Mouse (Mus musculus) MEL (cell line): ENCODE results near the gene Ippk. TPM values are rescaled to one million over a fixed set of nuclear protein-coding genes. Genes with fewer than 3 reads are reported as not detected.
A peak's percentile ranks its signal among the peaks of the same experiment; 100 is the strongest.

Experiments
- DNase-seq: peaks from one replicate; pipeline ENCODE4 v3.0.0; 2011; ENCODE audit warnings: low read depth, low spot score
- H3K27ac ChIP-seq: 2 replicates; pipeline ENCODE4 v1.5.1; 2012; ENCODE audit warnings: low read depth, mild to moderate bottlenecking, control low read depth, low read length, moderate library complexity; ENCODE audit not compliant: control insufficient read depth
- H3K27me3 ChIP-seq, 2 experiments: fragments of 150-350 bp in 1 of 2; sonication (generic) in 1 of 2; 2 replicates each; pipeline ENCODE4 v1.6.1; 2012; ENCODE audit warnings: low read length in 2 of 2, mild to moderate bottlenecking in 2 of 2, improper control_type of control experiment in 1 of 2, moderate library complexity in 1 of 2; ENCODE audit not compliant: insufficient read depth in 2 of 2, control insufficient read depth in 1 of 2
- H3K36me3 ChIP-seq, 2 experiments: 2 replicates each; pipeline ENCODE4 v1.6.1; 2012 to 2014; ENCODE audit warnings: low read length in 2 of 2, improper control_type of control experiment in 1 of 2, inconsistent platforms in 1 of 2, mild to moderate bottlenecking in 1 of 2; ENCODE audit not compliant: insufficient read depth in 2 of 2, control insufficient read depth in 1 of 2
- H3K4me1 ChIP-seq, 2 experiments: fragments of 150-350 bp in 1 of 2; sonication (generic) in 1 of 2; 2 replicates each; pipeline ENCODE4 v1.6.1; 2012; ENCODE audit warnings: low read length in 2 of 2, improper control_type of control experiment in 1 of 2, mild to moderate bottlenecking in 1 of 2; ENCODE audit not compliant: insufficient read depth in 2 of 2, control insufficient read depth in 1 of 2
- H3K4me3 ChIP-seq, 2 experiments: fragments of 150-350 bp in 1 of 2; sonication (generic) in 1 of 2; 2 replicates each; pipeline ENCODE4 v1.5.1; 2012; ENCODE audit warnings: low read depth in 2 of 2, low read length in 2 of 2, mild to moderate bottlenecking in 2 of 2, moderate library complexity in 2 of 2, control low read depth in 1 of 2, improper control_type of control experiment in 1 of 2; ENCODE audit not compliant: control insufficient read depth in 1 of 2, insufficient read depth in 1 of 2
- H3K79me2 ChIP-seq: 2 replicates; pipeline ENCODE4 v1.6.1; 2012; ENCODE audit warnings: mild to moderate bottlenecking, low read length, moderate library complexity; ENCODE audit not compliant: control insufficient read depth, poor library complexity, insufficient read depth
- H3K9ac ChIP-seq: 2 replicates; pipeline ENCODE4 v1.6.1; 2012; ENCODE audit warnings: low read depth, mild to moderate bottlenecking, control low read depth, low read length, moderate library complexity; ENCODE audit not compliant: control insufficient read depth, poor library complexity, severe bottlenecking
- H3K9me3 ChIP-seq: fragments of 150-350 bp; sonication (generic); replicated peaks from 2 replicates; pipeline ENCODE4 v1.6.1; 2012; ENCODE audit warnings: mild to moderate bottlenecking, low read length, improper control_type of control experiment, moderate library complexity; ENCODE audit not compliant: insufficient read depth
- BHLHE40 ChIP-seq: IDR thresholded peaks from 2 replicates; pipeline ENCODE4 v1.6.1; 2012; ENCODE audit warnings: low read depth, mild to moderate bottlenecking, inconsistent platforms, low read length, improper control_type of control experiment, borderline replicate concordance
- CHD1 ChIP-seq: IDR thresholded peaks from 2 replicates; pipeline ENCODE4 v1.6.1; 2012; ENCODE audit warnings: low read depth, mild to moderate bottlenecking, inconsistent platforms, low read length, improper control_type of control experiment
- CTCF ChIP-seq, 3 experiments: IDR thresholded peaks in 2 of 3; conservative IDR thresholded peaks in 1 of 3; 2 replicates each; pipeline ENCODE4 v1.5.1; 2011 to 2012; ENCODE audit warnings: low read length in 3 of 3, low read depth in 2 of 3, mild to moderate bottlenecking in 2 of 3, improper control_type of control experiment in 1 of 3, inconsistent platforms in 1 of 3, mixed read lengths in 1 of 3, moderate library complexity in 1 of 3; ENCODE audit not compliant: control insufficient read depth in 1 of 3, insufficient read depth in 1 of 3, poor library complexity in 1 of 3, severe bottlenecking in 1 of 3
- E2F4 ChIP-seq: IDR thresholded peaks from 2 replicates; pipeline ENCODE4 v1.6.1; 2011; ENCODE audit warnings: low read depth, low read length, improper control_type of control experiment, borderline replicate concordance
- ETS1 ChIP-seq: IDR thresholded peaks from 2 replicates; pipeline ENCODE4 v1.6.1; 2012; ENCODE audit warnings: low read depth, mild to moderate bottlenecking, inconsistent platforms, low read length, improper control_type of control experiment, moderate library complexity
- GATA1 ChIP-seq: IDR thresholded peaks from 2 replicates; pipeline ENCODE4 v1.6.1; 2011; ENCODE audit warnings: low read depth, low read length, improper control_type of control experiment
- HCFC1 ChIP-seq: IDR thresholded peaks from 2 replicates; pipeline ENCODE4 v1.6.1; 2012; ENCODE audit warnings: low read depth, mild to moderate bottlenecking, inconsistent platforms, low read length, improper control_type of control experiment, moderate library complexity
- KAT2A ChIP-seq: conservative IDR thresholded peaks from 2 replicates; pipeline ENCODE4 v1.6.1; 2012; ENCODE audit warnings: low read depth, low read length, improper control_type of control experiment, inconsistent platforms
- MAZ ChIP-seq: IDR thresholded peaks from 2 replicates; pipeline ENCODE4 v1.6.1; 2012; ENCODE audit warnings: low read depth, mild to moderate bottlenecking, inconsistent platforms, low read length, improper control_type of control experiment
- POLR2AphosphoS2 ChIP-seq: IDR thresholded peaks from 2 replicates; pipeline ENCODE4 v1.6.1; 2011; ENCODE audit warnings: low read length, improper control_type of control experiment
- RAD21 ChIP-seq: IDR thresholded peaks from 2 replicates; pipeline ENCODE4 v1.6.1; 2011; ENCODE audit warnings: mild to moderate bottlenecking, low read depth, low read length, improper control_type of control experiment
- RCOR1 ChIP-seq: IDR thresholded peaks from 2 replicates; pipeline ENCODE4 v1.6.1; 2012; ENCODE audit warnings: low read depth, mild to moderate bottlenecking, inconsistent platforms, low read length, improper control_type of control experiment
- SIN3A ChIP-seq: IDR thresholded peaks from 2 replicates; pipeline ENCODE4 v1.6.1; 2012; ENCODE audit warnings: low read length, improper control_type of control experiment, inconsistent platforms
- SMC3 ChIP-seq: IDR thresholded peaks from 2 replicates; pipeline ENCODE4 v1.6.1; 2011; ENCODE audit warnings: low read depth, low read length, improper control_type of control experiment
- TAL1 ChIP-seq: IDR thresholded peaks from 2 replicates; pipeline ENCODE4 v1.6.1; 2012; ENCODE audit warnings: mild to moderate bottlenecking, inconsistent platforms, low read length, moderate library complexity, mixed read lengths
- UBTF ChIP-seq: IDR thresholded peaks from 2 replicates; pipeline ENCODE4 v1.6.1; 2012; ENCODE audit warnings: low read depth, mild to moderate bottlenecking, inconsistent platforms, low read length, improper control_type of control experiment, moderate library complexity, borderline replicate concordance; ENCODE audit not compliant: insufficient read depth
- USF2 ChIP-seq, 2 experiments: IDR thresholded peaks; 2 replicates each; pipeline ENCODE4 v1.6.1; 2011 to 2012; ENCODE audit warnings: improper control_type of control experiment in 2 of 2, low read length in 2 of 2, borderline replicate concordance in 1 of 2, inconsistent platforms in 1 of 2, low read depth in 1 of 2, mild to moderate bottlenecking in 1 of 2; ENCODE audit not compliant: insufficient read depth in 1 of 2
- ZC3H11A ChIP-seq: IDR thresholded peaks from 2 replicates; pipeline ENCODE4 v1.6.1; 2012; ENCODE audit warnings: low read depth, mild to moderate bottlenecking, inconsistent platforms, low read length, improper control_type of control experiment
- ZNF384 ChIP-seq: IDR thresholded peaks from 2 replicates; pipeline ENCODE4 v1.6.1; 2012; ENCODE audit warnings: low read depth, mild to moderate bottlenecking, inconsistent platforms, low read length, improper control_type of control experiment
- polyA plus RNA-seq, 2 experiments: library from polyadenylated mRNA; stranded (reverse) in 1 of 2; unstranded in 1 of 2; fragments of >175 nt in 1 of 2; fragments of >200 nt in 1 of 2; gene quantifications; 2 replicates each; pipeline versions ENCODE4 v1.2.1 to v1.2.4; 2012; ENCODE audit warnings: low replicate concordance in 2 of 2, low read depth in 1 of 2; ENCODE audit not compliant: insufficient read length in 2 of 2, insufficient read depth in 1 of 2, missing spikeins in 1 of 2
- total RNA-seq: library from RNA; depleted of rRNA; stranded (reverse); fragments of 300-350 nt; gene quantifications from 2 replicates; pipeline ENCODE4 v1.2.3, GENCODE M21; 2012

Gene Ippk
- total and polyA plus RNA-seq, 3 experiments = 14.0 to 19.6 TPM; not detected in 1

DNA sequence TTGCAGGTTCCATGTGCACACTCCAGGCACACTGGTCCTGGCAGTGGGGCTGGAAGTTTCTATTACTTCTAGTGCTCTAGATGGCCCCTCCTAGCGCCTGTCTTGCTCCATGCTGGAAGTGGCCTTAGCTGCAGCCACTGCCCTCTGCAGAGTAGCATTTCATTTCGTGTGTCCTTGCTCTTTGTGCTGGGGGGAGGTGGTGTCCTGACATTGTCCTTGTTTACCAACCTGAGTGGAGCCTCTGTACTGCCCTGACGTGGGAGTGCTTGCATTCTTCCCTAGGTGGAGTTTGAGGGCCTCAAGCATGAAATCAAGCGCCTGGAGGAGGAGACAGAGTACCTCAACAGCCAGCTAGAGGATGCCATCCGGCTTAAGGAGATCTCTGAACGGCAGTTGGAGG is 43.4 kb upstream of the Ippk start:
- no peak for DNase-seq
- no peak overlapping the region for H3K27ac ChIP-seq
- no peaks in the 10 kb centered on the region for H3K9me3 ChIP-seq
- H3K79me2 ChIP-seq = no peaks in the 10 kb centered on the region
- H3K9ac ChIP-seq = no peak overlapping the region
- no peak for TF ChIP-seq POLR2AphosphoS2
- no peak for TF ChIP-seq HCFC1
- TF ChIP-seq RCOR1 = no peak
- no peak for TF ChIP-seq ZNF384
- no peak for TF ChIP-seq USF2 (IDR thresholded peaks at IDR 0.05; ENCODE audit: borderline replicate concordance in 1 of 2, insufficient read depth in 1 of 2, low read depth in 1 of 2, low read length in 2 of 2)
- TF ChIP-seq E2F4 = no peak
- TF ChIP-seq CTCF (IDR thresholded peaks at IDR 0.05 in 2 of 3, conservative IDR thresholded peaks at IDR 0.05 in 1 of 3; ENCODE audit: control insufficient read depth in 1 of 3, insufficient read depth in 1 of 3, low read depth in 2 of 3, low read length in 3 of 3, poor library complexity in 1 of 3, severe bottlenecking in 1 of 3) = no peak
- TF ChIP-seq MAZ = no peak
- TF ChIP-seq ETS1 = no peak
- TF ChIP-seq KAT2A = no peak
- no peak for TF ChIP-seq TAL1
- no peaks in the 10 kb centered on the region for H3K27me3 ChIP-seq
- H3K4me1 ChIP-seq = no peaks in the 10 kb centered on the region
- no peak overlapping the region for H3K4me3 ChIP-seq
- H3K36me3 ChIP-seq = peaks cover 0 to 3% of the 10 kb centered on the region in 2 experiments; a peak in 1 of 4 replicates

DNA sequence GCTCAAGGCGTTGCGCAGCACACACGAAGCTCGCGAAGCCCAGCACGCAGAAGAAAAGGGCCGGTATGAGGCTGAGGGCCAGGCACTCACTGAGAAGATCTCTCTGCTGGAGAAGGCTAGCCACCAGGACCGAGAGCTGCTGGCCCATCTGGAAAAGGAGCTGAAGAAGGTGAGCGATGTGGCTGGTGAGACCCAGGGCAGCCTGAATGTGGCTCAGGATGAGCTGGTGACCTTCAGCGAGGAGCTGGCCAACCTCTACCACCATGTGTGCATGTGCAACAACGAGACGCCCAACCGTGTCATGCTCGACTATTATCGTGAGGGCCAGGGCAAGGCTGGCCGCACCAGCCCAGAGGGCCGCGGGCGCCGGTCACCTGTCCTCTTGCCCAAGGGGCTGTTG is 41.7 kb upstream of the Ippk start:
- H3K27ac ChIP-seq = no peak overlapping the region
- no peaks in the 10 kb centered on the region for H3K79me2 ChIP-seq
- H3K4me1 ChIP-seq = no peaks in the 10 kb centered on the region
- no peaks in the 10 kb centered on the region for H3K27me3 ChIP-seq
- H3K36me3 ChIP-seq = peaks cover 0 to 3% of the 10 kb centered on the region in 2 experiments; a peak in 1 of 4 replicates
- no peak overlapping the region for H3K4me3 ChIP-seq
- TF ChIP-seq BHLHE40 = no peak
- TF ChIP-seq UBTF = no peak
- no peak for TF ChIP-seq GATA1
- TF ChIP-seq CHD1 = no peak
- no peak for DNase-seq
- H3K9me3 ChIP-seq = no peaks in the 10 kb centered on the region
- H3K9ac ChIP-seq = no peak overlapping the region

DNA sequence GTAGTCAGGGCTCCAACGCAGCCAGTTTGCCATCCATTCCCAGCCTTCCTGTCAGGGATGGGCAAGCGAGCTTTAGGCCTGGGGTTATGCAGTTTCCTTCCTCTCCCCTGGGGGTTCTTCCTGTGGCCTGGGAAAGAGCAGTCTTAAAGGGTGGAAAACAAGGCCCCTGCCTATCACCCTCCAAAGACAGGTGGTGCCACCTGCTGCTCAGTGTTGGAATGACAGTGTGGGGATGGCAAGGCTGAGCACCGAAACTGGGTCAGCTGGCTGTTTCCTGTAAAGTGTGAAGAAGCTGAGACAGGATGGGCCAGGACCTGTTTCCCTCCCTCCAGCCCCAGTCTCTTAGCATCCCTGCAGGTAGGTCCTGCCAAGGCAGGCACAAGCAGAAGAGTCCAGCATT is 39.8 kb upstream of the Ippk start:
- H3K27ac ChIP-seq = no peak overlapping the region
- no peaks in the 10 kb centered on the region for H3K27me3 ChIP-seq
- H3K9ac ChIP-seq = no peak overlapping the region
- H3K4me3 ChIP-seq = no peak overlapping the region
- peak; percentile 72 for DNase-seq
- peaks cover 0 to 5% of the 10 kb centered on the region in 2 experiments; a peak in 2 of 4 replicates for H3K36me3 ChIP-seq
- H3K79me2 ChIP-seq = no peaks in the 10 kb centered on the region
- no peaks in the 10 kb centered on the region for H3K9me3 ChIP-seq
- no peaks in the 10 kb centered on the region for H3K4me1 ChIP-seq
- peak; percentile 79 for TF ChIP-seq ZC3H11A
- peak; percentile 86 for TF ChIP-seq RAD21
- TF ChIP-seq SMC3 = peak; percentile 92
- TF ChIP-seq POLR2AphosphoS2 = no peak
- TF ChIP-seq CTCF (IDR thresholded peaks at IDR 0.05 in 2 of 3, conservative IDR thresholded peaks at IDR 0.05 in 1 of 3; ENCODE audit: control insufficient read depth in 1 of 3, insufficient read depth in 1 of 3, low read depth in 2 of 3, low read length in 3 of 3, poor library complexity in 1 of 3, severe bottlenecking in 1 of 3) = peak; percentile 84 to 92 (median 89)
- no peak for TF ChIP-seq SIN3A
